Mouse (Mus musculus) kidney, embryonic 15.5 days (tissue): ENCODE measurements around the gene Gipc3. TPM values are rescaled to one million over a fixed set of nuclear protein-coding genes. Genes with fewer than 3 reads are reported as not detected.

Source experiments
- ATAC-seq: fragments of 200-750 bp; cut with Nextera tagmentation; replicated peaks from 2 replicates; pipeline ENCODE4 v1.8.0; 2017; ENCODE audit warnings: moderate TSS enrichment; ENCODE audit not compliant: low FRiP score
- H3K27ac ChIP-seq: fragments of 300-500 bp; sonication (generic); 2 replicates; pipeline ENCODE4 v1.5.1; 2015; ENCODE audit warnings: mild to moderate bottlenecking, inconsistent platforms
- H3K27me3 ChIP-seq: fragments of 300-500 bp; sonication (generic); 2 replicates; pipeline ENCODE4 v1.6.1; 2015; ENCODE audit warnings: inconsistent platforms
- H3K36me3 ChIP-seq: fragments of 300-500 bp; sonication (generic); 2 replicates; pipeline ENCODE4 v1.6.1; 2015; ENCODE audit warnings: inconsistent platforms
- H3K4me1 ChIP-seq: fragments of 300-500 bp; sonication (generic); 2 replicates; pipeline ENCODE4 v1.6.1; 2015; ENCODE audit warnings: inconsistent platforms
- H3K4me2 ChIP-seq: fragments of 300-500 bp; sonication (generic); 2 replicates; pipeline ENCODE4 v1.6.1; 2015; ENCODE audit warnings: moderate library complexity, mild to moderate bottlenecking, inconsistent platforms
- H3K4me3 ChIP-seq: fragments of 300-500 bp; sonication (generic); replicated peaks from 2 replicates; pipeline ENCODE4 v1.5.1; 2015; ENCODE audit warnings: mild to moderate bottlenecking, inconsistent platforms
- H3K9ac ChIP-seq: fragments of 300-500 bp; sonication (generic); 2 replicates; pipeline ENCODE4 v1.6.1; 2015; ENCODE audit warnings: mild to moderate bottlenecking, inconsistent platforms
- H3K9me3 ChIP-seq: fragments of 300-500 bp; sonication (generic); replicated peaks from 2 replicates; pipeline ENCODE4 v1.6.1; 2016; ENCODE audit warnings: inconsistent platforms
- WGBS: fragments of 180-500 bp; shearing (Covaris S2); methylation state at CpG from one replicate; pipeline ENCODE4 v1.1.7; 2015; ENCODE audit warnings: mixed read lengths; 5-methylcytosine and 5-hydroxymethylcytosine counted together
- polyA plus RNA-seq: library from polyadenylated mRNA; unstranded; fragments of >200 nt; fragmentation: Nextera tagmentation; extraction: Ambion mirVana; gene quantifications from 2 replicates; pipeline ENCODE4 v1.2.1, GENCODE M21; 2015

The Gipc3 gene
- polyA plus RNA-seq, 1 experiment from 2014 or later: not detected

DNA sequence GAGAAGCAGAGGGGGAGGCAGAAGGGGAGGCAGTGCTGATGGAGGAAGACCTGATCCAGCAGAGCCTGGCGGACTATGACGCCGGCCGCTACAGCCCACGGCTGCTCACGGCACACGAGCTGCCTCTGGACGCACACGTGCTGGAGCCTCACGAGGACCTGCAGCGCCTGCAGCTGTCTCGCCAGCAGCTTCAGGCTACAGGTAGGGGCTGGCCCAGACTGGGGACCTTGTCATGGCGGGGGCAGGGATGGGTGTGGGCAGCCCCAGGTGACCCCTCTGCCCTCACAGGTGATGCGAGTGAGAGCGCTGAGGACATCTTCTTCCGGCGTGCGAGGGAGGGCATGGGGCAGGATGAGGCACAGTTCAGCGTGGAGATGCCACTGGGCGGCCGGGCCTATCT is 17.9 kb downstream of the Gipc3 start:
- no peak overlapping the region for H3K4me2 ChIP-seq
- no peaks in the 10 kb centered on the region for H3K27me3 ChIP-seq
- no peak overlapping the region for H3K4me3 ChIP-seq
- WGBS: 88% methylated on average over 21 of the region's 21 CpGs
- no peak overlapping the region for H3K9ac ChIP-seq
- H3K36me3 ChIP-seq: peaks cover 54% of the 10 kb centered on the region
- H3K4me1 ChIP-seq: peaks cover 50% of the 10 kb centered on the region
- no peaks in the 10 kb centered on the region for H3K9me3 ChIP-seq
- H3K27ac ChIP-seq: 0 out of 2 replicates have a peak overlapping the region, but pooled peaks have one; percentile 22
- no peak for ATAC-seq

DNA sequence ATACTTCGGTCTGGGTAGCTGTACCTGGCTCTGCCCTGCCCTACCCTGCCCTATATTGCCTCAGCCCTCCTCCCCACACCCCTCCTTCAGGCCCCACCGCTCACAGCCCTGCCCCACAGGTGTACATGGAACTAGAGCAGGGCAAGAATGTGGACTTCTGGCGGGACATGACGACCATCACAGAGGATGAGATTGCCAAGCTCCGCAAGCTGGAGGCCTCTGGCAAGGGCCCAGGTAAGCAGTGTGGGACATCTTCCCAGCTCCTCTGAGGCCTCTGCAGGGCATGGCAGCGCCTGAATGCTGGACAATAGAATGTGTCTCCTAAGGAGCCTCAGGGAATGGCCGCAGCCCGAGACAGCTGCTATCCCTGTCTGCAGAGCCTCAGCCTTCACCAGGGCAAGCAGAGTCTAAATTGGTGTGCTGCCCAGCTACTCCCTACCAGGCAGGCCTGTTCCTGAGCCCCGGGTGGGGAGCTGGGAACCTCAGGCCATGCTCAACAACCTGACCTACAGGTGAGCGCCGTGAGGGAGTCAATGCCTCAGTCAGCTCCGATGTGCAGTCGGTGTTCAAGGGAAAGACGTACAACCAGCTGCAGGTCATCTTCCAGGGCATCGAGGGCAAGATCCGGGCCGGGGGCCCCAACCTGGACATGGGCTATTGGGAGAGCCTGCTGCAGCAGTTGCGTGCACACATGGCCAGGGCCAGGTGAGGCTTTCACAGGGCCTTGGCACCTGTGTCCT is 19.1 kb downstream of the Gipc3 start:
- H3K4me2 ChIP-seq: no peak overlapping the region
- 93% methylated on average over 18 of the region's 18 CpGs for WGBS
- peaks cover 55% of the 10 kb centered on the region for H3K36me3 ChIP-seq
- H3K4me1 ChIP-seq: peaks cover 48% of the 10 kb centered on the region
- no peak for ATAC-seq
- no peaks in the 10 kb centered on the region for H3K27me3 ChIP-seq
- H3K9me3 ChIP-seq: no peaks in the 10 kb centered on the region
- no peak overlapping the region for H3K27ac ChIP-seq
- H3K4me3 ChIP-seq: no peak overlapping the region
- H3K9ac ChIP-seq: no peak overlapping the region

DNA sequence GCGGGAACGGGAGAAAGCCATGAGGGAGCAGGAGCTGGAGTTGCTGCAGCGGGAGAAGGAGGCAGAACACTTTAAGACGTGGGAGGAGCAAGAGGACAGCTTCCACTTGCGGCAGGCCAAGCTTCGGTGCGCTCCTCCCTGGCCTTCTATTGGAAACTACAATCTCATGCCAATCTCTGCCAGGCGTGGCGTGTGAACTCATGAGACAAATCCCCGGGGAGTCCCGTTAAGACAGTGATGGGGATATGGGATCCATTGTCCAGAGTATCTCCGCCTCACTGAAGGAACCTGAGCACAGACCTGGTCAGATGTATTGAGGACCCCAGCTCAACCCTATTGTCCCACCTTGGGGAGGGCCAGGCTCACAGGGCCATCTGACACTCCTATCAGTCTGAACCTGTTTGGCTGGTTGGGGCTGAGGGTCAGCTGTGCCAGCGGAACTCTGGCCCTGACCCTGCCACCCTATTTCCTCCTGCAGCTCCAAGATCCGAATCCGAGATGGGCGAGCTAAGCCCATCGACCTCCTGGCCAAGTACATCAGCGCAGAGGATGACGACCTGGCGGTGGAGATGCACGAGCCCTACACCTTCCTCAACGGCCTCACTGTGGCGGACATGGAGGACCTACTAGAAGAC is 19.8 kb downstream of the Gipc3 start:
- H3K4me3 ChIP-seq: no peak overlapping the region
- H3K4me1 ChIP-seq: peaks cover 48% of the 10 kb centered on the region
- H3K27me3 ChIP-seq: no peaks in the 10 kb centered on the region
- H3K27ac ChIP-seq: no peak overlapping the region
- WGBS: 91% methylated on average over 23 of the region's 23 CpGs
- ATAC-seq: no peak
- H3K9me3 ChIP-seq: no peaks in the 10 kb centered on the region
- H3K36me3 ChIP-seq: peaks cover 62% of the 10 kb centered on the region
- no peak overlapping the region for H3K4me2 ChIP-seq
- no peak overlapping the region for H3K9ac ChIP-seq

DNA sequence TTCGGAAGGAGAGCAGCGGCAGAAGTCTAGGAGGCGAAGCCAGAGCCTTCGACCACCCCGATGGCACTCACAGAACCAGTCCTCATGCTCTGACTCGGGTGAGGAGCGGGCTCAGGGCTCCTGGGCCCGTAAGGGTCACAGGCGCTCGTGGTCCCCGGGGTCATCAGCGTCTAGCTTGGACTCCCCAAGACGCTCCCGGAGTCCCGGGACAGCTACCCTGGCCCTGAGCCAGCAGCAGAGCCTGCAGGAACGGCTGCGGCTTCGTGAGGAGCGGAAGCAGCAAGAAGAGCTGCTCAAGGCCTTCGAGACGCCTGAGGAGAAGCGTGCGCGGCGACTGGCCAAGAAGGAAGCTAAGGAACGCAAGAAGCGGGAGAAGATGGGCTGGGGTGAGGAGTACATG is 20.6 kb downstream of the Gipc3 start:
- H3K4me1 ChIP-seq: peaks cover 51% of the 10 kb centered on the region
- H3K27me3 ChIP-seq: no peaks in the 10 kb centered on the region
- peak overlapping the region; percentile 79 for H3K4me2 ChIP-seq
- peak overlapping the region; percentile 98 for H3K4me3 ChIP-seq
- 92% methylated on average over 27 of the region's 27 CpGs for WGBS
- ATAC-seq: no peak
- H3K9ac ChIP-seq: peak overlapping the region; percentile 96; the same call in 1 of the 2 replicates
- H3K36me3 ChIP-seq: peaks cover 69% of the 10 kb centered on the region
- H3K9me3 ChIP-seq: no peaks in the 10 kb centered on the region
- H3K27ac ChIP-seq: no peak overlapping the region

DNA sequence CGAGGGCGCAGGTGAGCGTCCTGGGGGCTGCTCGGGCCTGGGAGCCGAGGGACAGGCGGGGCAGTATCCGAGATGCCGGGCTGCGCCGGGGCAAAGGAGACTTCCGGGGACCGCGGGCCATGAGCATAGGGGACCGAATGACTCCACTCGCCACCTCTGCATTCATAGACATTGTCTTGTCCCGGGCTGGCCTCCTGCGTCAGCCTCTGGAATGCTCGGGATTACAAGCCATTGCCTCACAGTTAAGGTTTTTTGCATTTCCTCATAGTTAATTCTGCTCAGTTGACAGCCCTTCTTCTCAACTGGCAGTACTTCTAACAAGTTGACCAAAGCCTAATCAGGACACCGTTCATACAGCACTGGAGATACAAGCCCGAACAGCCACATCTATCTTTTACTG is 21.6 kb downstream of the Gipc3 start:
- Histone ChIP-seq H3K27ac (peak overlapping the region; percentile 93), H3K9me3 (no peaks in the 10 kb centered on the region), H3K4me1 (peaks cover 61% of the 10 kb centered on the region), H3K9ac (peak overlapping the region; percentile 96), H3K4me3 (peak overlapping the region; percentile 98), H3K4me2 (peak overlapping the region; percentile 79), H3K36me3 (peaks cover 60% of the 10 kb centered on the region), H3K27me3 (no peaks in the 10 kb centered on the region)
- 3% methylated on average over 20 of the region's 20 CpGs for WGBS
- ATAC-seq: no peak

DNA sequence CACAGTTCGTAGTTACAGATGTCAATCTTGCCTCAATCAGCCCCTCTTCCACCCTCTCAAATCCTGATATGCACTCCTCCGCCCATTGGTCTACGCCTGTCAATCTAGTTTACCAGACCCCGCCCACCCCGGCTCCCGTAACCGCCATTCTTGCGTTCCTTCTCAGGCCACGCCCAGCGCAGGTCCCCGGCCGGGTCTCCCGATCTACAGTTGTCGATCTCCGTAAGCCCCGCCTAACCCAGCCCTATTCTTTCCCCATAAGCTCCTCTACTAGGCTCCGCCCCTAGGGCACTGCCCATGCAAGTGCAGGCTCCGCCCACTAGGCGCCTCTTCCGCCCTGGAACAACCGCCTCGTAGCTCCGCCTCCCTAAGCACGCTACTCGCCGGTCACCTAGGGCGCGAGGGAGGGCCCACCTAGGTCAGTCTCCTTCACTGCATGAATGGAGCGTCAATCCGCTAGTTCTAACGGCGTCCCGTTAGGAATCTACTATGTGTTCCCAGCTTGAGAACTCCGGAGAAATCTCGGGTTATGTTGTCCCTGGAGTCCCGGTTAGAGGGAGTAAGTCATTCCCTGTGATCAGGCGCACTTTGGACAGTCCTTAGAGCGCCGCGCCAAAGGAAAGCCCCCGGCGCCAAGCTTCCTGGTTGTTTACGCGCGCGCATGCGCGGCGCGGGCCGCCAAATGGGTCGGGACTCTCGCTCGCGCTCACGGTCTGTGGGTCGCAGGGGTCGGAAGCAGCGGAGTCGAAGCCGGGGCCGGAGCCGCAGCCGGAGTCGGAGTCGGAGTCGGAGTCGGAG is 22.3 kb downstream of the Gipc3 start, which contains the start of gene Cactin:
Gene Cactin (plus strand): TSS at position 554 of the 798 bp plus-strand sequence.
- no peaks in the 10 kb centered on the region for H3K9me3 ChIP-seq
- under 1% methylated on average over 68 of the region's 68 CpGs for WGBS

DNA sequence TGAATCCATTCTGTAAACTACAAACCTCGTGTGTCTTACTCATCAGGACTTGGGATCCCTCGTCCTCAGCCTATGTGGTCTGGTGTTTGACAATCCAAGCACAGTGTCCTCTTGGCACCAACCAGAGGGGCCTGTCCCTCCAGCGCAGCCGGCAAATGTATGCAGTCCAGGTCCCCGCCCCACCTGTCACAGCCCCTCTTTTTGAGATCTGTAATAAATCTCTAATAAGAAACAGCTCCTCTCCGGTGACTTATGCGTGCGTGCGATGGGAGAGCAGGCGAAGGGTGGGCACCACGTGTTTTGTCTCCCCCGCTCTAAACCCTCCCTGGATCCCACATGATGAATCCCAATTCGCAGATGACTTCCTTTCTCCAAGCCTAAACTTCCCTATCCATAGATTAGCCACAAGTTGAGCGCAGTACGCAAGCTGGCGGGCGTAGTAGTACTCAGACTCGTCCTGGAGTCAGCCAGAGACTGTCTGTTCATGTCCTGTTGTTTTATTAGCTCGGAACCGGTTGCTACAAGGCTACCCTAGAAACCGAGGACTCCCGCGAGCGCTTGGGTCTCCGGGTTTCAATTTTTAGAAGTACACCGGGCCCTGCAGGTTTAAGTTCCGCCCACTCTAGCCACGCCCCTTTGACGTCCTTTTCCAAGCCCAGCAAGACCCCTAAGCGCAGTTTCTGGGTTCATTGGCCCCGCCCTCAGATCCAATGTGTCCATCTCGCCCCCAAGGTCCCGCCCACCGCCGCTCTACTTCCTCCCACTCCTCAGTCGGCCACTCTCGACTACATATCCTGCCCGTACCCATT is 23.1 kb downstream of the Gipc3 start:
- ATAC-seq: no peak; the same call in 1 of the 2 replicates
- Histone ChIP-seq H3K4me3 (peak overlapping the region; percentile 98), H3K9me3 (no peaks in the 10 kb centered on the region), H3K27me3 (no peaks in the 10 kb centered on the region), H3K27ac (peak overlapping the region; percentile 93), H3K9ac (peak overlapping the region; percentile 54), H3K36me3 (peaks cover 58% of the 10 kb centered on the region), H3K4me1 (peaks cover 64% of the 10 kb centered on the region), H3K4me2 (peak overlapping the region; percentile 79)
- WGBS: 1% methylated on average over 38 of the region's 38 CpGs

More for the DNA sequence above, 22.3 kb downstream of the Gipc3 start, which contains the start of gene Cactin:
- peak within 1 kb of the TSS; percentile 93 for H3K27ac ChIP-seq
- peak; percentile 88 for ATAC-seq
- H3K9ac ChIP-seq: peak within 1 kb of the TSS; percentile 96
- peak within 1 kb of the TSS; percentile 79 for H3K4me2 ChIP-seq
- H3K36me3 ChIP-seq: peaks cover 58% of the 10 kb centered on the region
- no peaks in the 10 kb centered on the region for H3K27me3 ChIP-seq
- H3K4me1 ChIP-seq: peaks cover 66% of the 10 kb centered on the region
- H3K4me3 ChIP-seq: peak within 1 kb of the TSS; percentile 98

DNA sequence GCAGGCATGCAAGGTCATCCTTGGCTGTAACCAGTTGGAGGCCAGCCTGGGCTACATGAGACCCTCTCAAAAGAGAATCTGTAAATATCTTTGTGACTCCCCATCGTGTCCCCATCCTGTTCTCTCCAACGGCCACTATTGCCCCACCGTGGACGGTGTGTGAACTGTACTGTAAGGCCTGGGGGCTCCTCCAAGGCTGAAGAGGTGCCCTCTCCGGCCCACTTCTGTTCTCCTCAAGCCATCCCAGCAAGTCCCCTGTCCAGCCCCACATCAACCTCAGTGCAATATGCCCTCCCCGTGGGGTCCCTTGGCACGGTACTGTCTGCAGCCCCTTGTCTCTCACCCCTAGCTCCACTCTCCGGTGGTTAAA is 23.8 kb downstream of the Gipc3 start:
- H3K9ac ChIP-seq: peak overlapping the region; percentile 54
- 34% methylated on average over 8 of the region's 8 CpGs for WGBS
- peak overlapping the region; percentile 98 for H3K4me3 ChIP-seq
- peak overlapping the region; percentile 79 for H3K4me2 ChIP-seq
- no peak for ATAC-seq
- H3K4me1 ChIP-seq: peaks cover 64% of the 10 kb centered on the region
- H3K27me3 ChIP-seq: no peaks in the 10 kb centered on the region
- H3K9me3 ChIP-seq: no peaks in the 10 kb centered on the region
- peaks cover 58% of the 10 kb centered on the region for H3K36me3 ChIP-seq
- peak overlapping the region; percentile 93 for H3K27ac ChIP-seq

DNA sequence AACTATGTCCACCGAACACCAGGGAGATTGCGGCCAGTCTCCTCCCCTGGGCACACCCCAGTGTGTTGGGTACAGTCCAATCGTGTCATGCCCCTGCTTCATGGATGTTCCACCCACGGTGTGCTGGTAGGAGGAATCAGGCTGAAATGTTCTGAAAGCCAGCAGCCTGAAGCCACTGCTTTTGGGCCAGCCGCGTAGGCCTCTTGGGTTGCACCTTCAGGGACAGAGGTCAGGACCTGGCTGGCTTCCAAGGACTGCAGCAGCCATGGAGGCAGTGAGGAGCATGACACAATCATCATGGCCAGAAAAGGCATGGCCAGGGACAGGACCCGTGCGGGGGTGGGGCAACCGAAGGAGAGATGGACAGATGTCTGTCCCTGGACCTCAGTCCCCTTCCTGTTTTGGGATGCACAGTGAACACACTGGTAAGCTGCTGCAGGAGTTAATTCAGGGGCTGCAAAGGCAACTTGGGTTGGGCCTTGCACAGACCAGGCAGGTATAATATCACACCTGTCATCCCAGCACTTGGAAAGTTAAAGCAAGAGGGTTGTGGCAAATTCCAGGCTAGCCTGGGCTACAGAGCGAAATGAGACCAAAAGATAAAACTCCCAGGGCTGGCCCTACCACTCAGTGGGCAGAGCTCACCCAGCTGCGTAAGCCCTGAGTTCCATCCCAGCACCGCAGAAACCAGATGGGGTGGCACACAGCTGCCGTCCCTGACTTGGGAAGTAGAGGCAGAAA is 24.3 kb downstream of the Gipc3 start:
- H3K36me3 ChIP-seq: peaks cover 58% of the 10 kb centered on the region

DNA sequence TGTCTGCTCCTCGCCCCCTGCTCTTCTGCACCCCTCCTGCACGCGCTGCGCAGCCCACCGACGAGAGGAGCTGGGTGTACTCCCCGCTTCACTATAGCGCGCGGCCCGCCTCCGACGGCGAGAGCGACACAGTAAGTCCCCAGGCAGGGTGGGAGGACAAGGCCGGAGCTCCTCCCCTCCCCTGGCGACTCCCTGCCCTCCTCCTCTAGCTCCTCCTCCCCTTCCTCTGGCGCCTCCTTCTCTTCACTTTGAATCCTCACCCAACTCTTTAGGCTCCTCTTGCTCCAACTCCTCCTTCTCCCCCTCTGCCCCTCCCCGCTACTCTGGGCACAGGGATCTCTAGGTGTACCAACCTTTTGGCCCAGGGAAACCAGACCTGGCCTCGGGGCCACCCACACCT is 25.8 kb downstream of the Gipc3 start:
- Histone ChIP-seq H3K9ac (peak overlapping the region; percentile 49), H3K4me3 (peak overlapping the region; percentile 37), H3K27ac (peak overlapping the region; percentile 83), H3K9me3 (no peaks in the 10 kb centered on the region), H3K36me3 (peaks cover 58% of the 10 kb centered on the region), H3K27me3 (no peaks in the 10 kb centered on the region), H3K4me2 (peak overlapping the region; percentile 66), H3K4me1 (peaks cover 59% of the 10 kb centered on the region)
- WGBS: 6% methylated on average over 19 of the region's 20 CpGs
- peak; percentile 10 for ATAC-seq

More for the DNA sequence above, 24.3 kb downstream of the Gipc3 start:
- peak overlapping the region; percentile 79 for H3K4me2 ChIP-seq
- ATAC-seq: no peak
- 88% methylated on average over 13 of the region's 13 CpGs for WGBS
- peak overlapping the region; percentile 93 for H3K27ac ChIP-seq
- no peaks in the 10 kb centered on the region for H3K27me3 ChIP-seq
- peak overlapping the region; percentile 54 for H3K9ac ChIP-seq
- H3K4me1 ChIP-seq: peaks cover 61% of the 10 kb centered on the region
- H3K9me3 ChIP-seq: no peaks in the 10 kb centered on the region
- H3K4me3 ChIP-seq: peak overlapping the region; percentile 98; the same call in 1 of the 2 replicates
